Comparison of ENCODE assay signal across 8 mouse cellular contexts in the genomic region with DNA sequence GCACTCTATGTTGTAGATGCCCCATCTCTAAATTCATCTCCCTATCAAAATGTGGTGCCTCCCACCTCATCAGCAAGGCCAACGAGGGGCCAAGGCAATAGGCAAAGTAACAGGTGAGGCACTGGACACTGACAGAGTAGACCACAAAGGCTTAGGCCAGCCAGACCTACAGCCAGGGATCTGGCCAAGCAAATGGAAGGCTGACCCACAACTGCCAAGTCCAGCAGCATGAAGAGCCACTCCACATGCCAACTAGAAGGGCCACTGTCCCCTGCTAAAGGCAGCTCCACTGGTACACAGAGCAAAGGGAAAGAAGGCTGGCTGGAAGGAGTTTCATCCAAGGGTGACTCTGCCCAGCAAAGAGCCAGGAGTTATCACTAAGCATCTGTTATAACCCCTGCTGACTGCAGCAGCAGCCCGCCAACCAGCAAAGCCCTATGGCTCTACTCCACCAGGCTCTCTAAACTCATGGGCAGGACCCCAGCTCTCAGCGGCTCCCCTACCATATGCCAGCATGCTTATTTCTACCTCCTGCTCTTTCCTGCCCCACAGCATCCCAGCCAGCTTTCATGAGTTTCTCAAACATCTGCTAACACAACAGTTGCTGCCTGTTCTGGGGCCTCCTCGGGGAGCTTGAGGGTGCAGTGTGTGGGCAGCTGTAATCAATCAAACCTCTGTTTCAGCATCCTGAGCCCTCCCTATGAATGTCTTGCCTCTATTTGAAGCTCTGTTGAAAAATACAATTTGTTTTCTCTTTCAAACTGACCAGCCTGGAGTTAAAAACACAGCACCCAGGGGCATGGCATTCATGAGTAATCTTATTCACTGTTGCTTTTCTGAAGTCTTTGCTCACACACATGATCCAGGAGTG. TPM values are rescaled to one million over a fixed set of nuclear protein-coding genes. Genes with fewer than 3 reads are reported as not detected.
DNase-seq lines count a peak whose midpoint lies in the region; ATAC-seq and TF ChIP-seq lines count a peak whose summit lies in the region.

No protein-coding gene starts in this region.

- H3K36me3 ChIP-seq in forebrain, embryonic 13.5 days (ENCODE audit: poor library complexity, severe bottlenecking): peaks cover 45% of the 10 kb centered on the region
- H3K36me3 ChIP-seq in limb, embryonic 12.5 days: peaks cover 46% of the 10 kb centered on the region

- H3K9ac ChIP-seq in forebrain, embryonic 13.5 days: no peak overlapping the region
- H3K9ac ChIP-seq in limb, embryonic 12.5 days (replicated peaks): no peak overlapping the region

- H3K9me3 ChIP-seq in forebrain, embryonic 13.5 days (replicated peaks): no peaks in the 10 kb centered on the region
- no peaks in the 10 kb centered on the region for H3K9me3 ChIP-seq in limb, embryonic 12.5 days

- intact Hi-C loops in gastrocnemius, adult 2 months (cut with DNase I): no loop called here

- H3K27ac ChIP-seq in gastrocnemius, adult 2 months: peak overlapping the region; percentile 78
- peak overlapping the region; percentile 65 for H3K27ac ChIP-seq in forebrain, embryonic 13.5 days
- peak overlapping the region; percentile 96 for H3K27ac ChIP-seq in limb, embryonic 12.5 days

- H3K4me1 ChIP-seq in forebrain, embryonic 13.5 days: peaks cover 30% of the 10 kb centered on the region
- peaks cover 35% of the 10 kb centered on the region for H3K4me1 ChIP-seq in limb, embryonic 12.5 days (replicated peaks)

- 68% methylated on average over 4 of the region's 4 CpGs for WGBS in forebrain, embryonic 13.5 days
- 41% methylated on average over 4 of the region's 4 CpGs for WGBS in limb, embryonic 12.5 days

- ATAC-seq in forebrain, embryonic 13.5 days: peak; percentile 68
- 0 out of 2 replicates have a peak, but pooled peaks have one; percentile 35 for ATAC-seq in limb, embryonic 12.5 days (ENCODE audit: insufficient number of reproducible peaks, insufficient read depth, low FRiP score, low TSS enrichment, low read depth)

- no peaks in the 10 kb centered on the region for H3K27me3 ChIP-seq in forebrain, embryonic 13.5 days
- H3K27me3 ChIP-seq in limb, embryonic 12.5 days: no peaks in the 10 kb centered on the region

- no peak overlapping the region for H3K4me3 ChIP-seq in gastrocnemius, adult 2 months
- H3K4me3 ChIP-seq in forebrain, embryonic 13.5 days: no peak overlapping the region
- no peak overlapping the region for H3K4me3 ChIP-seq in limb, embryonic 12.5 days (replicated peaks)

- no peak overlapping the region for H3K4me2 ChIP-seq in forebrain, embryonic 13.5 days
- no peak overlapping the region; the same call in 1 of the 2 replicates for H3K4me2 ChIP-seq in limb, embryonic 12.5 days

- peak; percentile 57 for DNase-seq in gastrocnemius, adult 2 months
- DNase-seq in gastrocnemius, postnatal 4 days (ENCODE audit: low spot score in 2 of 2): no peak
- DNase-seq in 3T3-L1 (ENCODE audit: low read depth, low spot score): peak; percentile 65
- DNase-seq in thymus, postnatal 25 days: no peak
- DNase-seq in urinary bladder, postnatal 4 days (ENCODE audit: low spot score in 2 of 2): no peak
- DNase-seq in thymus, postnatal 0 days (ENCODE audit: low spot score): no peak

- no peak for TF ChIP-seq CTCF in gastrocnemius, adult 2 months (IDR thresholded peaks at IDR 0.05)

RNA-seq across cellular contexts. Expression of gene Fam53b, which starts 59.9 kb away (rescaled TPM):
- total RNA-seq in gastrocnemius, adult 2 months (2021): 10 to 100 TPM; 15.3 to 27.4 TPM
- 10 to 100 TPM; 44.6 to 48.9 TPM for total RNA-seq in gastrocnemius, postnatal 4 days (2021)
- 31.1 and 33.9 TPM in 2 replicates for polyA plus RNA-seq in forebrain, embryonic 13.5 days (2015; fragmentation: Nextera tagmentation; extraction: Ambion mirVana)
- polyA plus RNA-seq in limb, embryonic 12.5 days (2016; fragmentation: Nextera tagmentation; extraction: Ambion mirVana): 27.7 and 29.8 TPM in 2 replicates
- polyA plus RNA-seq in thymus, postnatal 0 days (2015; fragmentation: Nextera tagmentation; extraction: Ambion mirVana): 30.5 and 37.7 TPM in 2 replicates

Comparison
In these comparisons a context has a peak if more than half of its experiments do, and no peak if none do; other contexts are left out.
1. DNase-seq: peak in gastrocnemius, adult 2 months (single experiment) and 3T3-L1 (single experiment); none in gastrocnemius, postnatal 4 days (0 of 2), thymus, postnatal 25 days (single experiment), urinary bladder, postnatal 4 days (0 of 2) and thymus, postnatal 0 days (single experiment).
2. Peak in every context shown above with its lines, with median percentiles within 50 percentile points of each other: H3K27ac ChIP-seq.